Mouse (Mus musculus) forebrain, embryonic 16.5 days (tissue): ENCODE measurements around the gene Frs2. TPM values are rescaled to one million over a fixed set of nuclear protein-coding genes. Genes with fewer than 3 reads are reported as not detected.

Experiments
- ATAC-seq: fragments of 200-750 bp; cut with Nextera tagmentation; 2 replicates; pipeline ENCODE4 v1.8.0; 2017; ENCODE audit warnings: mild to moderate bottlenecking, moderate library complexity
- H3K27ac ChIP-seq: fragments of 300-500 bp; sonication (generic); 2 replicates; pipeline ENCODE4 v1.5.1; 2014; ENCODE audit warnings: low read length, control low read depth
- H3K27me3 ChIP-seq: fragments of 300-500 bp; sonication (generic); replicated peaks from 2 replicates; pipeline ENCODE4 v1.6.1; 2014; ENCODE audit warnings: low read length; ENCODE audit not compliant: control insufficient read depth, insufficient read depth
- H3K36me3 ChIP-seq: fragments of 300-500 bp; sonication (generic); 2 replicates; pipeline ENCODE4 v1.6.1; 2014; ENCODE audit not compliant: control insufficient read depth, insufficient read depth
- H3K4me1 ChIP-seq: fragments of 300-500 bp; sonication (generic); replicated peaks from 2 replicates; pipeline ENCODE4 v1.6.1; 2014; ENCODE audit warnings: low read length; ENCODE audit not compliant: control insufficient read depth, insufficient read depth
- H3K4me2 ChIP-seq: fragments of 300-500 bp; sonication (generic); 2 replicates; pipeline ENCODE4 v1.6.1; 2014; ENCODE audit warnings: mild to moderate bottlenecking, low read length, control low read depth
- H3K4me3 ChIP-seq: fragments of 300-500 bp; sonication (generic); replicated peaks from 2 replicates; pipeline ENCODE4 v1.5.1; 2014; ENCODE audit warnings: mild to moderate bottlenecking, low read length, control low read depth
- H3K9ac ChIP-seq: fragments of 300-500 bp; sonication (generic); replicated peaks from 2 replicates; pipeline ENCODE4 v1.6.1; 2014; ENCODE audit warnings: low read depth, low read length, control low read depth
- H3K9me3 ChIP-seq: fragments of 300-500 bp; sonication (generic); 2 replicates; pipeline ENCODE4 v1.6.1; 2016; ENCODE audit warnings: low read length; ENCODE audit not compliant: control insufficient read depth
- WGBS: fragments of 180-500 bp; shearing (Covaris S2); extraction: QIAGEN DNeasy Blood & Tissue Kit; methylation state at CpG from one replicate; pipeline ENCODE4 v1.1.7; 2014; 5-methylcytosine and 5-hydroxymethylcytosine counted together
- polyA plus RNA-seq: library from polyadenylated mRNA; unstranded; fragments of >200 nt; fragmentation: Nextera tagmentation; extraction: Ambion mirVana; gene quantifications from 2 replicates; pipeline ENCODE4 v1.2.1, GENCODE M21; 2015

Frs2 gene
- polyA plus RNA-seq, 1 experiment from 2014 or later: 20.7 TPM

DNA sequence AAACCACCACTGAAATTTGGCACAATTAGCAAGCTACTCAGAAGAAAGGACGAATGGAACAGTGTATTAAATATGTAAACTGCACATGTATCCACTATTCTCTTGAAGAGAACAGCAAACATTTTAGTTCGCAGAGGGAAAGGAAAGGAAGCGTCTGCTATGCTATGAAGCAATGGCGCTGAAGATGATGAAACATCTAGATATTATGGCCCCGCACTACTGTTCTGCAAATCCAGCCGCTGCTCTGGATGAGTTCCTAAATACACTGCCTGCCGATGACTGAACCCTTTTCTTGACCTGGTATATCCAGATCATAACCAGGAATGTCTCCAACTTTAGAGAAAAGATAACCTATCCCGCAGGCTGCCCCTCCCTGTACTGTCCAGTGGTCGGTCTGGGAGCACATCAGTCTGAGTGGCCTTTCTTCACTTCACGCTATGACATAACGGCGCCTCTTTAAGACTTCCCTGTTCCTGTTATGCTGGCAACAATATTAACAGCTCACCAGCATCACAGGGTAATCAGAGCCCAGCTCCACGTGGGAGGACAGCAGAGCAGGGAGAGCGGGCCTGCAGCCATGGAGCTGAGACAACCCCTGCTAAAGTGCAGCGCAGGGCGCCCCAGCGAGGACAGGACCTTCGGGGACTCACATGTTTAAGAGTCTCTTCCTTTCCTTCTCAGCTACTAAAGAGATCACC is 76.0 kb downstream of the Frs2 start:
- Histone ChIP-seq H3K4me2 (no peak overlapping the region), H3K4me1 (no peaks in the 10 kb centered on the region), H3K4me3 (no peak overlapping the region), H3K9ac (no peak overlapping the region), H3K36me3 (peaks cover 21% of the 10 kb centered on the region), H3K27ac (no peak overlapping the region), H3K9me3 (no peaks in the 10 kb centered on the region), H3K27me3 (no peaks in the 10 kb centered on the region)
- 91% methylated on average over 18 of the region's 18 CpGs for WGBS
- ATAC-seq: no peak

DNA sequence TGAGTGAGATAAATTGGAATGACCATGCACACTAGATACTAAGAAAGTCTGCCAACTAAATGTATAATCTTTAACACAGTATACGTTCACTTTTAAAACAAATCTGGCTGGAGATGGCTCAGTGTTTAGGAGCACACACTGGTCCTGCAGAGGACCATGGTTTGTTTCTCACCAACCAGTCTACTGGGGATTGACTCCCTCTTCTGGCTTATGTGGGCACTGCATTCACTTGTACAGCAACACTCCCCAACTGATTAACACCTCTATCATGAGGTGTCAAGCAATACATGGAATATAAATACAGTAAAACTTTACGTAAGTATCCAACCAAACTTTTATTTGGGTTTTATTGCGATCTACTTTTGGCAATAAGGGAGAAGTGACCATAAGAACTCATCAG is 79.2 kb downstream of the Frs2 start:
- Histone ChIP-seq H3K27me3 (no peaks in the 10 kb centered on the region), H3K9ac (no peak overlapping the region), H3K4me3 (no peak overlapping the region), H3K27ac (no peak overlapping the region), H3K36me3 (peaks cover 12% of the 10 kb centered on the region), H3K4me2 (no peak overlapping the region), H3K4me1 (no peaks in the 10 kb centered on the region), H3K9me3 (no peaks in the 10 kb centered on the region)
- 96% methylated on average over 3 of the region's 3 CpGs for WGBS
- ATAC-seq: no peak

DNA sequence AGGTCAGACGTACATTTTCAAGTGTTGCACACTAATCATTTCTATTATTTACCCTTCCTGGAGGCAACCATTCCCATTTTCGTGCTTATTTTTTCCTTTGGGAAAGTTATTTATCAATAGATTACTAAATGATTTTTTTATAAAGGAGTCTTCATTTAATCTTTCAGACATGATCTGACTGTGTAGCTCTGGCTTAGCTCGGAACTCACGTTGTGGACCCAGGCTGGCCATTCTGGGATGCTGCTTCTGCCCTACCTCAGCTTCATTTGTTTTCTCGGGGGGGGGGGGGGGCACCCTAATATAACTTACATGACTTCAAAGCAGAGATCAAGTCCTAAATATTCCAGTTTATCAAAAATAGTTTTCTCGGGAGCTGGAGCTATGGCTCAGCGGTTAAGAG is 84.3 kb downstream of the Frs2 start:
- H3K4me2 ChIP-seq: peak overlapping the region; percentile 66
- H3K4me3 ChIP-seq: peak overlapping the region; percentile 87
- H3K36me3 ChIP-seq: peaks cover 24% of the 10 kb centered on the region
- peak overlapping the region; percentile 53; the same call in 1 of the 2 replicates for H3K9ac ChIP-seq
- peaks cover 6% of the 10 kb centered on the region for H3K4me1 ChIP-seq
- H3K9me3 ChIP-seq: no peaks in the 10 kb centered on the region
- peak; percentile 32 for ATAC-seq
- whole genome bisulfite sequencing: 3% methylated on average over 7 of the region's 7 CpGs
- no peaks in the 10 kb centered on the region for H3K27me3 ChIP-seq
- H3K27ac ChIP-seq: peak overlapping the region; percentile 93

DNA sequence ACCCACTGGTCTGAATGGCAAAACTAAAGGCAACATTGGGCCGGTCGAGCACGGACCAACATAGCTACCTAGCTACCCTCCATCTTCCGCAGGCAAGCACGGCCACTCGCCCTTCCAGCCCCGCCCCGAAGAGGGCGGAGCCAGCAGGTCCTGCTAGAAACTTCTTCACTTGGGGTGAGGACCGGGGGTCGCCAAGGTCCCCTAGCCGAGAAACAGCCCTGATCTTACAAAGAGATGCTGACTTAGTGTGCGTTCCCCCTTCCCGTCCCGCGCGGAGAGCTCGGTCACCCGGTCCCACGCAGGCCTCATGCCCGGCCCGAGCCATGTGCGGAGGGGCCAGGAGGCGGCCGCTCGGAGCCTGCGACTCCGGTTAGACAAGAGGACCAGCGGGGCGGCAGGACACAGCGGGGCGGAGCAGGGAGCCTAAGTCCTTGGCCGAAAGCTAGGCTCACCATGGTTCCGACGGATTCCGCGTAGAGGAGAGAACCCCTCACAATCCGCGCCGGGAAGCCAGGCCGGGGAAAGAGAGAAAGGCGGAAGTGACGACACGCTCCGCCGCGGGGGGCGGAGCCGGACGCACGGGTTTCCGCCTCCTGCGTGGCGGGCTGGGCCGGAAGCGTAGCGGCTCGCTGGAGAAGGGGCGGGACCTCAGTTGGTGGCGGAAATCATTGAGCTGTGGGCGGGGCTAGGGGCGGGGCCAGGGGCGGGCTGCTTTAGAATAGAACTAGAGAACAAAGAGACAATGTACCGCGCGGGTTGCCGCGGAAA is 84.9 kb downstream of the Frs2 start, which contains the start of gene Cct2:
Cct2 (minus strand) TSS at position 561 of the 768 bp plus-strand sequence.
- Histone ChIP-seq H3K4me3 (peak within 1 kb of the TSS; percentile 87), H3K27ac (peak within 1 kb of the TSS; percentile 93), H3K9ac (peak within 1 kb of the TSS; percentile 80), H3K9me3 (no peaks in the 10 kb centered on the region), H3K36me3 (peaks cover 29% of the 10 kb centered on the region), H3K4me1 (peaks cover 11% of the 10 kb centered on the region), H3K4me2 (peak within 1 kb of the TSS; percentile 97), H3K27me3 (no peaks in the 10 kb centered on the region)
- WGBS: under 1% methylated on average over 68 of the region's 68 CpGs
- peak; percentile 94 for ATAC-seq

DNA sequence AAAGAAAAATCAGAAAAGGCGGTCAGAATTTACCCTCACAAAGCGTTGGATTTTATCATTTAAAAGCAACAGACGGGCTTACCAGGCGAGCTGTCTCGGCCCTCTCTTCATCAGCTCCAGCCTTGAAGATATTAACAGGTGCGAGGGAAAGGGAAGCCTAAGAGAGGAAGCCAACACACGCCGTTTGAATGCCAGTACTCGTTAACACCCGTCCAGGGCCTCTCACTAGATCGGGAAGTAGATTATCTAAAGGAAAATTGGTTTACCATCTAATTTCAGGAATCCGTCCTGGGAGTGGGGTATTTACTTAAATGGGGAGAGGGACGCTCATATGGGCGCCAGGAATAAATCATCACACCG is 85.5 kb downstream of the Frs2 start:
- Histone ChIP-seq H3K4me1 (peaks cover 11% of the 10 kb centered on the region), H3K27ac (0 out of 2 replicates have a peak overlapping the region, but pooled peaks have one; percentile 22), H3K4me2 (peak overlapping the region; percentile 97), H3K9ac (peak overlapping the region; percentile 80), H3K9me3 (no peaks in the 10 kb centered on the region), H3K36me3 (peaks cover 31% of the 10 kb centered on the region), H3K27me3 (no peaks in the 10 kb centered on the region), H3K4me3 (peak overlapping the region; percentile 87)
- WGBS: 3% methylated on average over 15 of the region's 15 CpGs
- ATAC-seq: no peak

DNA sequence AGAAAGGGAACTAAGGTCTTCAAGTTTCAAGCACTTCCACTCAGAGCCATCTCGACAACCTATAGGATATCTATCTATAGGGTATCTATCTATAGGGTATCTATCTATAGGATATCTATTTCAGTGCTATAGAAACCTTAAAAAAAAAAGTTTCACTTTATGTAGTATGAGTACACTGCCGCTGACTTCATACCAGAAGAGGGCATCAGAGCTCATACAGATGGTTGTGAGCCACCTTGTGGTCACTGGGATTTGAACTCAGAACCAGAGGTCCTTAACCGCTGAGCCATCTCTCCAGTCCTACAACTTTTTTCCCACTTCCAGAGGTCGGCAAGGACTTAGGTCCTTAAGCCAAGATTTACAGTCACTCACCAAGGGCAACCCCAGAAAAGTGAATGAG is 92.7 kb downstream of the Frs2 start:
- 92% methylated on average over 4 of the region's 4 CpGs for WGBS
- Histone ChIP-seq H3K27ac (no peak overlapping the region), H3K36me3 (peaks cover 74% of the 10 kb centered on the region), H3K9ac (no peak overlapping the region), H3K4me3 (no peak overlapping the region), H3K4me1 (peaks cover 5% of the 10 kb centered on the region; the same call in 1 of the 2 replicates), H3K4me2 (no peak overlapping the region), H3K9me3 (no peaks in the 10 kb centered on the region), H3K27me3 (no peaks in the 10 kb centered on the region)
- ATAC-seq: no peak

DNA sequence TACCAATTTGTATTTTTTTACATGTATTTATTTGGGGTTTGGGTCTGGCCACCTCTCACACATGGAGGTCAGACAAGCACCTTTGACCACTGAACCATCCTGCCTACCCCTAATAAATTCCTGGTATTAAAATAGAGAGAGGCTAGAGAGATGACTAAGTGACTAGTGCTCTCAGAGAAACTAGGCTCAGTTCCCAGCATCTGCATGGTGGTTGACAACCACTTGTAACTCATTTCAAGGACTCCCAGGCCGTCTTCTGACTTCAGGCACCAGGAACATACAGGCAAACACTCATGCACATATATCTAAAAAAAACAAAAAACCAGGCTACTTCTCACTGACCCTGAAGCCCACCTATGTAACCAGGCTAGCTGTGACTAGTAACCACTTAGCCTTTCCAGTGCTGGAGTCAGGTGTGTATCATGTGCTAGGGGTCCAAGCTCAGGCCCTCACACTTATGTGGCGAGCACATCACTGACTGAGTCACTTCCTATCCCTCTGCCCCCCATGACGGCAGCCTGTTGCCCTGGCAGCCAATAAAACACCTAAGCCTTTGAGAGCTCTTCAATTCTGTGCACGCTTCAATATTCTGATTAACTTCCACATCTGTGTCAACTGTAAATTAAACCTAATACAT is 98.3 kb downstream of the Frs2 start:
- H3K27ac ChIP-seq: no peak overlapping the region
- peaks cover 2% of the 10 kb centered on the region; the same call in 1 of the 2 replicates for H3K4me1 ChIP-seq
- no peak for ATAC-seq
- no peaks in the 10 kb centered on the region for H3K9me3 ChIP-seq
- H3K36me3 ChIP-seq: peaks cover 35% of the 10 kb centered on the region
- WGBS: 82% methylated on average over 4 of the region's 4 CpGs
- H3K4me3 ChIP-seq: no peak overlapping the region
- H3K4me2 ChIP-seq: no peak overlapping the region
- no peaks in the 10 kb centered on the region for H3K27me3 ChIP-seq
- H3K9ac ChIP-seq: no peak overlapping the region

DNA sequence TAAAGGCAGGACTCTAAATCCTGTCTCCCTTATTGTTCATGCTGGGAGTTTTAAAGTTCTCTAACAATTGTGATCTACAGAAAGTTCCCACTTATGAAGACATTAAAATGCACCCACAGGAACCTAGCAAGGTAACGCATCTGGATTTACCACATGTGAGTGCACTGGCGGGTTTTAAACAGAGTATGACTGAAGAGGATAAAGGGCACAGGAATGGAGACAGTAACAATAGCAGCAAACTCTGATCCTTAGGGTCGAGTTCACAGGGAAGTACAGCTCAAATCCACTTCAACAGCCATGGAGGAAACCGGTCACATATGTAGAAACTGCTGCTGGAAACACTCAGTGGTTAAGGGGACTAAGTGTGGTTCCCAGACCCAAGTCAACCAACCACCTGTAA is 99.1 kb downstream of the Frs2 start:
- Histone ChIP-seq H3K9me3 (no peaks in the 10 kb centered on the region), H3K4me1 (peaks cover 2% of the 10 kb centered on the region; the same call in 1 of the 2 replicates), H3K9ac (no peak overlapping the region), H3K4me3 (no peak overlapping the region), H3K27ac (no peak overlapping the region), H3K36me3 (peaks cover 27% of the 10 kb centered on the region), H3K4me2 (no peak overlapping the region), H3K27me3 (no peaks in the 10 kb centered on the region)
- ATAC-seq: no peak
- 80% methylated on average over 4 of the region's 4 CpGs for WGBS
